Mouse (Mus musculus): Measurements from ENCODE around the gene Gemin5.

DNA sequence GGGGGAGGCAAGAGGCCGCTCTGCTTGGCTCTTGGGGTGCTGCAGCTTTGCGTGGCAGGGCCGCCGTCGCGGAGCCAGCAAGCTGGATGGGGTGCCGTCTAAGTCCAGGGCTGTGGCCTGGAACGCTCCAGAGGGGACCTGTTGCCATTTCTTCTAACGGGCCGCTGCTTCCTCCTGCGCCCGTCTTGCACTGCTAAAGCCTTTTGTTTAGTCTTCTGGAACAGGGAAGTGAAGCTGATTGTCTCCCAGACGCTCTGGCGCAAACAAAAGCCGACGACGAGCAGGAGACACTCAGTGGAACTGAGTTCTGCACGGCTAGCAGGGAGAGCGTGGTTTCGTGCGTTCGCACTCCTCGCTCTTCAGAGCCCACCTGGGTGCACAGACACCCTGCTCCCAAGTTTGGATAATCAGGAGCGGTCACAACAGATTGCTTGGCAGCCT lies 64.0 kb downstream of the Gemin5 start:
- TF ChIP-seq POLR2A (IDR thresholded peaks at IDR 0.05; ENCODE audit: borderline replicate concordance, extremely low read depth, insufficient read depth, insufficient read length, poor library complexity, severe bottlenecking) (peak; percentile 25; the same call in 1 of the 2 replicates), CTCF (IDR thresholded peaks at IDR 0.05; ENCODE audit: borderline replicate concordance, extremely low read depth, insufficient read depth, insufficient read length) (no peak)

Measured in brain, embryonic 14.5 days (tissue).